Mouse (Mus musculus) cerebellum, postnatal 36 days (tissue): Measurements from ENCODE around the gene Tacc2.

Experiments used
- DNase-seq, 2 experiments: peaks; one replicate each; pipeline ENCODE4 v3.0.0; 2021 to 2022; ENCODE audit warnings: mixed read lengths in 2 of 2

The Tacc2 gene

DNA sequence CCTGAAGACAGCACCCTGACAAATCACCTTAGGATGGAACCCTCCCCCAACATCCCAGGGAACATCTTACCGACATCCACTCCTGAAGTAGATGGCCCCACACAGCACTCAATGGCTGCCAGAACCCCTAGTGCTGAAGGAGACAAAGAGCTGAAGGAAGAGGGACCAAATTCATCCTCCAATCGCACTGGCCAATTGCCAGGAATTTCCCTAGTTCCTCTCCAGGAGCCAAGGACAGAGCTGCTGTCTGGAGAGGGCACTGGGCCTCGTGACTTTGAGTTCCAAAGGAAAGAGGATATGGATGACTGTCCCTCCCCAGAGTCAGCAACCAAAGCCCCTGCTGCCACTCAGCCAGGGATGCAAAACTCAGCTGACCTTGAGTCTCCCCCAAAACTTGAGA is 44.7 kb downstream of the Tacc2 start:
- DNase-seq: no peak

- no peak for DNase-seq
Observed at GRCm38 (mm10) chr7:130622359-130622758, 45.1 kb downstream of the Tacc2 start.

- DNase-seq: no peak
Observed at GRCm38 (mm10) chr7:130624299-130624698, 47.1 kb downstream of the Tacc2 start.

DNA sequence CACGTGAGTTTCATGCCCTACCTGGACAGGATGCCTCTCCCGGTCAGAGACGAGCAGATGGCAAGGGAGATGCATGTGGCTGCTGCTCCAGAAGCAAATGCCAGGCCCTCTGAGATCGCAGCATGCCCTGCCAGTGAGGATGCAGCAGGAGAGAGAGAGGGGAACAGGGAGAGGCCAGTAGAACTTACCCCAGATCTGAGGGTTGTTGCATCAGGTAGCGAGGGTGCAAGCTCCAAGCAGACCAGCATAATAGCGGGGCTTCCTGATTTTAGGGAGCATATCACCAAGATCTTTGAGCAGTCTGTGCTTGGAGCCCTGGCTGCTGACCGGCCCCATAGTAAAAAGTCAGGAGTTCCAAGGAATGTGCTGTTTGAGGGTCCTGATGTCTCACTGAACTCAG is 48.1 kb downstream of the Tacc2 start:
- DNase-seq: peak in 1 of 2 experiments; percentile 15

GRCm38 (mm10) chr7:130628601-130629000 is 51.4 kb downstream of the Tacc2 start:
- DNase-seq: no peak

GRCm38 (mm10) chr7:130629999-130630398 is 52.8 kb downstream of the Tacc2 start:
- no peak for DNase-seq

DNA sequence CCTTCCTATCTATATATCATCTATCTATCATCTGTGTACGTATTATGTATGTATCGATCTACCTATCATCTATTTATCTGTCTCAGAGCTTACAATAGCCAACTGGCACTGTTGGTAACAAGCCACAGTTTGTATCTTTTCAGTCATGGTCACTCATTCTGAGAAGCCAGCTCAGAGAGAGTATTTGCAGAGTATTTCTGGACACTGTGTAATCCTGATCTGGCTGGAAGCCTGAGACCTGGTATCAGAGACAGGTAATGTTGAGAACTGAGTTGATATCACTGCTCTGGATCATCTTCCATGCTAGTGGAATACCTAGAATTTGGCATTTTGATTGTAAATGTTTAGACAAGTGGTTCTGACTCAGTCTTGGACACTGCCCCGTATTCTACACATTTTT is 53.7 kb downstream of the Tacc2 start:
- peak; percentile 26 to 27 for DNase-seq

DNA sequence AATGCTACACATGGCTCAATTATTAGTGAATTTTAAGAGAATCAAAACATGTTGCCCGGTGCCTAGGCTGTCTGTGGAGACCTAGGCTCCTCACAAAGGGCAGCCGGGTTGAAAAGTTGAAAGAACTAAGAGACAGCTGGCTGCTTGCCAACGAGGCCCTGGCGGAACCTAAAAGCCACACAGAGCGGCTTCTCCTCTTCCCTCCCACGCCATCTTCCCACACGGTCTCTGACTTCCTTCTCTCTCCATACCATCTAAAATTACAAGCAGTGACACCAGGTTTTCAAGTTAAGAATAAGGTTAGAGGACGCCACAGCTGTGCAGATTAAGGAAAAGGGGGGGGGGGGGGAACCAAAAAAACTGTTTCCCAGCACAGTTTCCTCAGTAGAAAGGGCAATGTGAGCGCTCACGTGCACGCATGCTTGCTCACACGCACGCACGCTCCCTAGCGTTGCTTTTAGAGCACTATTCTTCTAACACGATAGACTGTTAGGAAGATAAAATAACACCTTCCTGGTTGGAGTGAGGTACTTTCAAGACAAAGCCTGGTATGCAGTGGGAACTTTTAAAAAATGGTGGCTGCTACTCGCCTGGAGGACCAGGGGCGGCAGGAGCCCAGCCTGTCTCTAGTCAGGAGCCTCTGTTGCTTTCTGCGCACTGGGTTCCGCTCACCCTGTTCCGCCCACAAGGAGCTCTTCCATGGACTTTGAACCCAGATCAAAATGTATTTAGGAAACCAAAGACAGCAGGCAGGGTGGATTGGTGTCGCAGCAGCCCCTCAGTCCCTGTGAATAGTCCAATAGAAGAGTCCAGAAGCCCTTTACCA is 54.5 kb downstream of the Tacc2 start:
- no peak for DNase-seq

GRCm38 (mm10) chr7:130632379-130632732 is 55.1 kb downstream of the Tacc2 start:
- DNase-seq: no peak

GRCm38 (mm10) chr7:130634259-130634871 is 57.1 kb downstream of the Tacc2 start:
- DNase-seq: no peak

DNA sequence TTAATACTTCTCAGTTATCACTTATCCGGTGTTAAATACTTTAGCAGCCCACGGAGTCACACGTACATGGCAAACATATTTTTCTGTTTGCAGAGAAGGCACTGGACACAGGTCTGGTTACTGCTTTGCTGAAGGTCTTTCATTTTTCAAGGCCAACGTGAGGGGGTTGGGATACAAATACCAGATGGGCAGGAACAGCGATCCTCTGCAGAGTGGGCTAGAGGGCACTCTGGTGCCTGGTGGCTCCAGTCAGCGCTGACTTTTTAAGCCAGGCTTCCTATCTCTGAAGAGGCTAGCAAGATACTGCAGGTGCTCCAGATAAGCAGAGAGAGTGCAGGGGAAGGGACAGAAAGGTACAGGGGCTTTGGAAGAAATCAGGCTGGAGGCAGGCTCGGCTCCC is 58.0 kb downstream of the Tacc2 start:
- DNase-seq: no peak

DNA sequence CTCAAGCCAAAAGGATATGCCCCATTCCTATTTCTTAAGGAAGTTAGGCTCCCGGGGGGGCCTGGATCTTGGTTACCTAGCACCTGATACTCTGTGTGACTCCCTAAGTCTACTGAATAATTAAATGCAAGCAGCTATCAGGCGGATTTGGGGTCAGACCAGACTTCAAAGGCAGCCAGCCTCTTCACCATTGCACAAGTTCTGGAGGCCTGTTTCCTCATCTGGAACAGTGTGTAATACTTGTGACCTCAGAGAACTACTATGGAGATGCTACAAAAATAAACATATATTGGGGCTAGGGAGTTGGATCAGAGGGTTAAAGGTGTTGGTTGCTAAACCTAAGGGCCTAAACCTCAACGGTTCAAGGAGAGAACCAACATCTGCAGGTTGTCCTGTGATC is 59.0 kb downstream of the Tacc2 start:
- DNase-seq: no peak

- no peak for DNase-seq
Observed at GRCm38 (mm10) chr7:130636902-130637301, 59.7 kb downstream of the Tacc2 start.

DNA sequence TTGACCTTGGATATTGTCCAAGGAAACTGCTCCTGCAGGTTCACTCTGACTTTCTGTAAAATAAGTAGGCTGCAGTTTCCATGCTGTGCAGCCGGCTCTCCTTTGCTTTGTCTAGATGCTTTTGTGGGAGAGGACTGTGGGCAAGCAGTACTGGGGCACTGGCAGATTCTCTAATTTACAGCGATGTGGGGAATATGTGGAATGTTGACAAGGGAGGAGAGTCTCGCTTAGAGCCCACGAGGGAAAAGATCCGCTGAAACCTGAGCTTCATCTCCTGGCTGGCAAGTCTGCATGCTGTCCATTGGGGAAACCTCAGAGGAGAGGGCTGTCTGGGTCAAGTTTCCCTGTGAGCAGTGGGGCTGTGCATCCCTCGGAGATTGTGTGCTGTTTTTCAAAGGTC is 60.6 kb downstream of the Tacc2 start:
- no peak for DNase-seq

DNA sequence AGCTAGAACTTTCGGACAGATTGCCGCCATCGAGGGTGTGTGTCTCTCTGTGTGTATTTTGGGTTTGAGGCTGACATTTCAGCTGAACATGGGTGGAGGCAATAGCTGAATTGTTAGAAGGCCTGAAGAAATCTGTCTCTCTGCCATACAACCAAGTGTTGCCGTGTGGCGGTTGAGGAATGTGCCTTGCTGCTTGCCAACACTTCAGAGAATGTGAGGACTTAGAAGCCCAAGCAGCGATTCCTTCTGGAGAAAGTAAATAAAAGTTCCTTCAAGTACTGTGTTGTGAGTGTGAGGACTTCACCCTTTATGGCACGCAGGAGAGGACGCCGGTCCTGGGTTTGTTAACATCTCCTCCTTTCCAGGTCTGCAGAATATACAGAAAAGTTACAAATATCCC is 63.4 kb downstream of the Tacc2 start:
- no peak for DNase-seq

DNA sequence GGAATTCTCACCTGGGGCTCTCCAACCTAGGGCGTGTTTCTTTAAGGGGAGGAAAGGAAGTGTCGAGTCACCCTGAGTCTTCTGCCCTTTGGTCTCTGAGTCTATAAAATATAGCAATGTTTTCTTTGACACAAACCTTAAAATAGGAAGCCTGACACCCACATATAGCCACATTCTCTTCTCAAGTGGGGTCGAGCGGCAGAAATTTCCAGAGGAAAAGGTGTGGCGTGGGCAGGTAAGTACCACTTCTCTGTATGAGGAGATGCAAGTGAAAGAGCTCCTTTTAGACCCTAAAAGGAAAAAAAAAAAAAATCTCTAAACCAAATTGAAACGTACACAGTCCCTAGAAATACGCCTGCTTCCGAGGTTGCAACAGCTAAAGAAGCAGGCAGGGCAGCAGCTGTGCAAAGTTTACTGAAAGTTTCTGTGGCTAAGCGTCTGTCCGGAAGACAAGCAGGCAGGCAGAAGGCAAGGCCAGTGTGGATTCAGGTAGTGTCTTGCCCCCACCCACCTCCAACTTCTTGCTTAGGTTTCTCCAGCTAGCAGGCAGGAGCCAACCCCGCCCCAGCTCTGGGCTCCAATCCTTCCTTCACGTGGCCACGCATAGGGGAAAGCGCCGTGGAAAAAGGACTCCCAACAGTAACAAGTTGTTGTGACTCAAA is 68.2 kb downstream of the Tacc2 start:
- DNase-seq: no peak

GRCm38 (mm10) chr7:130645994-130646761 is 68.9 kb downstream of the Tacc2 start:
- peak in 1 of 2 experiments; percentile 17 for DNase-seq

DNA sequence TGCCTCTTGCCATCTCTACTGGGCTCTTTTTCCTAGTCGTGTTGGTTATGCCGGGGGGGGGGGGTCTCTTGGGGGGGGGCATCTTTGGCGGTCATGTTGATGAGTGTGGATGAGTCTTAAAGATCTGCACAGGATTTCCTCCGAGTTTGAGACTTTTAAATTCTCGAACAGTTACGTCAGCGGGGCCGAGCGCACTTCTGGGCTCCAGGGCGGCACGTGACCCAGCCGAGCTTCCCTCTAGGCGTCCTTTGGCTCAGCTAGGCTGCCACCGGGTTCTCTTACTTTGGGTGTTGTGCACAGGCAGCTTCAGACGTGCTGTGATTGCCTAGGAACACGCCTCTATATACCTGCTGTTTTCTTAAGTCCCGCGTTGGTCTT is 69.5 kb downstream of the Tacc2 start:
- DNase-seq: no peak

- DNase-seq: no peak
Observed at GRCm38 (mm10) chr7:130648061-130648460, 70.8 kb downstream of the Tacc2 start.

DNA sequence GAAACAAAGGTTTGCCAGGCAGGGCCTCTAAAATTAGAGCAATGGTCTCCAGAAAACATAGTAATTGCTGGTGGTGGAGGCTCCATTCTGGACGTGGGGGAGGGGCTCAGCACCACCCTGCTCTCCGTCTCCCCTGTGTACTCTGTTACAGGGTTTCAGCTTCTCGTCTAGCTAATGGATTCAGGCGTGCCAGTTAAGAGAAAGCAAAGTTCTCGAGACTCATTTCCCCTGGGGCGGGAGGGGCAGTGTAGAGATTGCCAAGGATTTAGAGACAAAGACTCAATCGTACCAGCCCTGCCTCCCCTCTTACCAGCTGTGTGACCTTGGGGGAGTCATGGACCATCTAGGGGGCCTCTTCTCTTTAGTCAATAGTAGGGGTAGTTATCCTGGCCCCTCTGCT is 72.0 kb downstream of the Tacc2 start:
- no peak for DNase-seq

DNA sequence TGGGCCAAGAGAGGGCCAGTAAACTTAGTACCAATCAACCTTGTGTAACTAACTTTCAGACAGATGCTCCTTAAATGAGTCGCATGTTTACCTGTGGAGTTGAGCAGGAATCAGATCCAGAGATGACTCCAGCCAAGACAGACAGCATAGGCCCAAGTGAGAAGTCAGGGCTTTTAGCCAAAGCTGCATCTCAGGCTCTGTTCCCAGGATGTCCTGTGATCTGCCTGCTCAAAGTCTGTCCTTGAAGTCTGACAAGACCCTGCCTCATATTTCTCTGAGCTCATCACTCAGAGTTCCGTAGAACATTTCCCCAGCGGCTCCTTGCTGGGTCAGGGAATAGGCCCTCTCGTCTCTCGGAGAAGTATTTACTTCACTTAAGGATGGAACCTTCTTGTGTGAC is 73.4 kb downstream of the Tacc2 start:
- DNase-seq: no peak

- no peak for DNase-seq
Observed at GRCm38 (mm10) chr7:130653036-130653555, 75.9 kb downstream of the Tacc2 start.

DNA sequence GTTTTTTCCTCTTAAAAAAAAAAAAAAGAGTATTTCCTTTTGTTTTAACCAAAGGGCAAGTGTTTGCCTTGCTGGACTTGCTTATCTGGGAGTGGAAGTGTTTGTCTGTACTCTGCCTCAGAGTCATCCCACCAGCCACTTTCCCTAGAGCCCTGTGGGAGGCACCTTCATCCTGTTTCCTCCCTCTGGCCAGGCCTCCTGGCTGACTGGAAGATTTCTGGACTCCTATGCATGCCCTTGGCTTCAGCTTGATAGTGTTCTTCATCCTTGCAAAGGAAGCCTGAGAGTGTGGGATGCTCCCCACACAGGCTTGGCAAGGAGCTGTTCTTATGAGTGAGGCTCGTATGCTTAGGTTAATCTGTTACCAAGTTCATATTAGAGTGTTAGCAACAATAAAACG is 77.3 kb downstream of the Tacc2 start:
- no peak for DNase-seq
